In genomic region chr1:180422076-180422828, GRCm38 (mm10) we compare ENCODE assay signal across 8 mouse cellular contexts.
A peak's percentile ranks its signal among the peaks of the same experiment; 100 is the strongest.
DNase-seq lines count a peak whose midpoint lies in the region; ATAC-seq and TF ChIP-seq lines count a peak whose summit lies in the region.

No protein-coding gene starts in this region.

- no peak overlapping the region for H3K9ac ChIP-seq in ES-Bruce4 (ENCODE audit: low read depth, poor library complexity, severe bottlenecking)
- H3K9ac ChIP-seq in forebrain, embryonic 13.5 days = no peak overlapping the region
- no peak overlapping the region for H3K9ac ChIP-seq in lung, embryonic 16.5 days (ENCODE audit: low read length)

- no peaks in the 10 kb centered on the region for H3K9me3 ChIP-seq in ES-Bruce4 (replicated peaks; ENCODE audit: control insufficient read depth, insufficient read depth, low read length, poor library complexity, severe bottlenecking)
- H3K9me3 ChIP-seq in forebrain, embryonic 13.5 days (replicated peaks) = no peaks in the 10 kb centered on the region
- no peaks in the 10 kb centered on the region for H3K9me3 ChIP-seq in lung, embryonic 16.5 days (ENCODE audit: control insufficient read depth, low read length)

- no peak overlapping the region for H3K4me3 ChIP-seq in ES-Bruce4 (ENCODE audit: low read depth, low read length)
- no peak overlapping the region for H3K4me3 ChIP-seq in forebrain, embryonic 13.5 days
- H3K4me3 ChIP-seq in lung, embryonic 16.5 days (ENCODE audit: low read length) = no peak overlapping the region

- ATAC-seq in forebrain, embryonic 13.5 days = peak; percentile 50; the same call in 1 of the 2 replicates
- ATAC-seq in lung, embryonic 16.5 days (ENCODE audit: low read depth) = peak; percentile 75

- H3K4me2 ChIP-seq in forebrain, embryonic 13.5 days = peak overlapping the region; percentile 15; the same call in 1 of the 2 replicates
- H3K4me2 ChIP-seq in lung, embryonic 16.5 days (ENCODE audit: low read depth, low read length) = no peak overlapping the region

- TF ChIP-seq EP300 in ES-Bruce4 (IDR thresholded peaks at IDR 0.05; ENCODE audit: insufficient read depth, low read depth, low read length) = no peak

- peak; percentile 85 for TF ChIP-seq CTCF in ES-Bruce4 (IDR thresholded peaks at IDR 0.05; ENCODE audit: low read depth, low read length)

- DNase-seq in c-Kit-positive CD71-positive TER-119-negative erythroid progenitor cells, embryonic 14.5 days (ENCODE audit: low read depth) = peak; percentile 40
- DNase-seq in heart, postnatal 10 days = peak; percentile 86 to 91
- peak; percentile 88 to 93 for DNase-seq in kidney, postnatal 4 days
- peak; percentile 66 for DNase-seq in ovary, postnatal 36 days (ENCODE audit: low spot score)
- peak; percentile 69 for DNase-seq in thymus, postnatal 25 days

- peaks cover 2% of the 10 kb centered on the region for H3K4me1 ChIP-seq in ES-Bruce4 (ENCODE audit: control insufficient read depth, insufficient read depth, low read length)
- H3K4me1 ChIP-seq in forebrain, embryonic 13.5 days = peaks cover 19% of the 10 kb centered on the region
- H3K4me1 ChIP-seq in lung, embryonic 16.5 days (replicated peaks; ENCODE audit: control insufficient read depth, insufficient read depth, low read length) = peaks cover 13% of the 10 kb centered on the region; the same call in 1 of the 2 replicates

- WGBS in forebrain, embryonic 13.5 days = 15% methylated on average over 11 of the region's 11 CpGs
- WGBS in lung, embryonic 16.5 days = 21% methylated on average over 11 of the region's 11 CpGs

- no peaks in the 10 kb centered on the region for H3K27me3 ChIP-seq in ES-Bruce4 (ENCODE audit: control insufficient read depth, insufficient read depth, low read length, poor library complexity, severe bottlenecking)
- H3K27me3 ChIP-seq in forebrain, embryonic 13.5 days = no peaks in the 10 kb centered on the region
- H3K27me3 ChIP-seq in lung, embryonic 16.5 days (ENCODE audit: control insufficient read depth, insufficient read depth, low read depth, low read length) = no peaks in the 10 kb centered on the region

- intact Hi-C loops in heart, postnatal 10 days (cut with DNase I) = loop anchor here (10.0 kb wide), 1 partner anchor 247 kb away; no protein-coding TSS in a partner anchor

- TF ChIP-seq POLR2A in ES-Bruce4 (IDR thresholded peaks at IDR 0.05; ENCODE audit: insufficient read depth, low read length) = no peak

- H3K27ac ChIP-seq in ES-Bruce4 (ENCODE audit: insufficient read depth, low read length) = no peak overlapping the region
- no peak overlapping the region for H3K27ac ChIP-seq in forebrain, embryonic 13.5 days
- H3K27ac ChIP-seq in lung, embryonic 16.5 days (ENCODE audit: low read length) = no peak overlapping the region; the same call in 1 of the 2 replicates

- H3K36me3 ChIP-seq in ES-Bruce4 (ENCODE audit: control insufficient read depth, insufficient read depth, low read length, poor library complexity, severe bottlenecking) = no peaks in the 10 kb centered on the region
- H3K36me3 ChIP-seq in forebrain, embryonic 13.5 days (ENCODE audit: poor library complexity, severe bottlenecking) = no peaks in the 10 kb centered on the region
- peaks cover 5% of the 10 kb centered on the region; the same call in 1 of the 2 replicates for H3K36me3 ChIP-seq in lung, embryonic 16.5 days (ENCODE audit: control insufficient read depth, insufficient read depth, low read length)

Comparison
In these comparisons a context has a peak if more than half of its experiments do, and no peak if none do; other contexts are left out.
1. DNase-seq: peak in every context shown above with its lines; median percentile 90 in kidney, postnatal 4 days; 88 in heart, postnatal 10 days; 69 in thymus, postnatal 25 days; 66 in ovary, postnatal 36 days; 40 in c-Kit-positive CD71-positive TER-119-negative erythroid progenitor cells, embryonic 14.5 days.